Mouse (Mus musculus): Measurements from ENCODE around the gene Pou4f1. TPM values are rescaled to one million over a fixed set of nuclear protein-coding genes. Genes with fewer than 3 reads are reported as not detected.
A peak's percentile ranks its signal among the peaks of the same experiment; 100 is the strongest.

The Pou4f1 gene
- polyA plus RNA-seq, 1 experiment from 2014 or later, result 26.6 TPM

- Histone ChIP-seq H3K9me3 (no peaks in the 10 kb centered on the region), H3K4me1 (replicated peaks) (peaks cover 37% of the 10 kb centered on the region), H3K36me3 (no peaks in the 10 kb centered on the region), H3K27ac (no peak overlapping the region), H3K27me3 (ENCODE audit: insufficient read depth, poor library complexity, severe bottlenecking) (peaks cover 95% of the 10 kb centered on the region), H3K4me3 (no peak overlapping the region)
- WGBS, result 5% methylated on average over 5 of the region's 5 CpGs
- DNase-seq (ENCODE audit: low spot score), result peak; percentile 11
These were observed 4.1 kb downstream of the Pou4f1 start for GRCm38 (mm10) chr14:104463631-104464250.

- no peaks in the 10 kb centered on the region for H3K36me3 ChIP-seq
- H3K4me3 ChIP-seq, result 0 out of 2 replicates have a peak overlapping the region, but pooled peaks have one; percentile 49
- H3K4me1 ChIP-seq (replicated peaks), result peaks cover 26% of the 10 kb centered on the region
- H3K27ac ChIP-seq, result no peak overlapping the region
- no peak for DNase-seq (ENCODE audit: low spot score)
- WGBS, result 1% methylated on average over 10 of the region's 10 CpGs
- H3K9me3 ChIP-seq, result no peaks in the 10 kb centered on the region
- H3K27me3 ChIP-seq (ENCODE audit: insufficient read depth, poor library complexity, severe bottlenecking), result peaks cover 95% of the 10 kb centered on the region
These were observed 6.2 kb downstream of the Pou4f1 start for GRCm38 (mm10) chr14:104461286-104462240.

- Histone ChIP-seq H3K27me3 (ENCODE audit: insufficient read depth, poor library complexity, severe bottlenecking) (peaks cover 98% of the 10 kb centered on the region), H3K4me1 (replicated peaks) (peaks cover 20% of the 10 kb centered on the region), H3K27ac (peak overlapping the region; percentile 62), H3K9me3 (no peaks in the 10 kb centered on the region), H3K36me3 (no peaks in the 10 kb centered on the region), H3K4me3 (peak overlapping the region; percentile 49)
- DNase-seq (ENCODE audit: low spot score), result peak; percentile 91
- WGBS, result under 1% methylated on average over 59 of the region's 59 CpGs
These were observed 7.2 kb downstream of the Pou4f1 start for GRCm38 (mm10) chr14:104460325-104461285.

- under 1% methylated on average over 25 of the region's 25 CpGs for WGBS
- peak; percentile 45 for DNase-seq (ENCODE audit: low spot score)
- Histone ChIP-seq H3K27me3 (ENCODE audit: insufficient read depth, poor library complexity, severe bottlenecking) (peaks cover 98% of the 10 kb centered on the region), H3K36me3 (no peaks in the 10 kb centered on the region), H3K4me1 (replicated peaks) (peaks cover 16% of the 10 kb centered on the region), H3K27ac (no peak overlapping the region), H3K4me3 (peak overlapping the region; percentile 49), H3K9me3 (no peaks in the 10 kb centered on the region)
These were observed 8.2 kb downstream of the Pou4f1 start for GRCm38 (mm10) chr14:104459513-104460111.

DNA sequence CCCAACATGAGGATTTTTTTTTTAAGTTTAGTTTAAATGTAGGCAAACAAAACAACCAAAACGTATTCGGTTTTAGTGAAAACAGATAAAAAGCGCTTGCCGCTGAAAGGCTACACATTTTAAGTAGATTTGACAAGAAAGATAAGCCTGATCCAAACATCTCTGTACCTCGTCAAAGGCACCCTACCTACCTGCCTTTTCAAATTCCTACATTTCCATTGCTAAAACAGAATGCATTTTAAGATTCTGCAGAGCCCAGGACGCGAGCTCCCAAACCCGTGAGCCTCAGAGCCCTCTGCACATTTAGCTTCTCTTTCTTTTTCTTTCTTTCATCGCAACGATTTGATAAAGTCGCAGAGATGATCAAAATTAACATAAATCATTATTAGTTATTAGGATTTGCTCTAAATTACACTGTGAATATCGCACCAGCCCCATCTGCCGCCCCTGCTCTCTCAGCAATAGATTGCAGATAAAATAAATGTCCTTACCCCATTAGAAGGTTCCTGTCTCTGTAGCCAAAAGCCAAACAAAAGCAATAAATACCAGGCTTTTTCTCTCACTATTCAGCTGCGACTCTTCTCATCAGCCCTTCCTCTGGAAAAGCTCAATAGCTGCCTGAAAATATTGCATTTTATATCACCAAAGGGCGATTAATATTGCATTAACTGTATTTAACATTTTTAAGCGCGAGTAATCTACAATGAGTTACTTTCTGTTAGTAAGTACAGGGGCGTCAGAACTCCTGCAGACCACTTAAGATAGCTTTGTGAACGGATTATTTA is 8.9 kb downstream of the Pou4f1 start:
- H3K36me3 ChIP-seq, result no peaks in the 10 kb centered on the region
- H3K4me1 ChIP-seq (replicated peaks), result peaks cover 16% of the 10 kb centered on the region
- peak; percentile 20 for DNase-seq (ENCODE audit: low spot score)
- H3K27ac ChIP-seq, result no peak overlapping the region
- H3K27me3 ChIP-seq (ENCODE audit: insufficient read depth, poor library complexity, severe bottlenecking), result peaks cover 92% of the 10 kb centered on the region
- under 1% methylated on average over 19 of the region's 19 CpGs for WGBS
- peak overlapping the region; percentile 49 for H3K4me3 ChIP-seq
- H3K9me3 ChIP-seq, result no peaks in the 10 kb centered on the region

GRCm38 (mm10) chr14:104457966-104458710 is 9.7 kb downstream of the Pou4f1 start:
- H3K36me3 ChIP-seq, result no peaks in the 10 kb centered on the region
- peak; percentile 40 for DNase-seq (ENCODE audit: low spot score)
- peaks cover 84% of the 10 kb centered on the region for H3K27me3 ChIP-seq (ENCODE audit: insufficient read depth, poor library complexity, severe bottlenecking)
- no peaks in the 10 kb centered on the region for H3K9me3 ChIP-seq
- peaks cover 16% of the 10 kb centered on the region for H3K4me1 ChIP-seq (replicated peaks)
- 1% methylated on average over 20 of the region's 20 CpGs for WGBS
- H3K4me3 ChIP-seq, result 0 out of 2 replicates have a peak overlapping the region, but pooled peaks have one; percentile 11
- no peak overlapping the region for H3K27ac ChIP-seq

- 2% methylated on average over 5 of the region's 5 CpGs for WGBS
- Histone ChIP-seq H3K27ac (no peak overlapping the region), H3K27me3 (ENCODE audit: insufficient read depth, poor library complexity, severe bottlenecking) (peaks cover 75% of the 10 kb centered on the region), H3K4me3 (no peak overlapping the region), H3K4me1 (replicated peaks) (peaks cover 16% of the 10 kb centered on the region), H3K36me3 (no peaks in the 10 kb centered on the region), H3K9me3 (no peaks in the 10 kb centered on the region)
- peak; percentile 44 for DNase-seq (ENCODE audit: low spot score)
These were observed 10.8 kb downstream of the Pou4f1 start for GRCm38 (mm10) chr14:104456976-104457375.

- Histone ChIP-seq H3K36me3 (no peaks in the 10 kb centered on the region), H3K9me3 (no peaks in the 10 kb centered on the region), H3K4me3 (no peak overlapping the region), H3K4me1 (replicated peaks) (no peaks in the 10 kb centered on the region), H3K27ac (no peak overlapping the region), H3K27me3 (ENCODE audit: insufficient read depth, poor library complexity, severe bottlenecking) (peaks cover 46% of the 10 kb centered on the region)
- peak; percentile 72 for DNase-seq (ENCODE audit: low spot score)
- WGBS, result 16% methylated on average over 4 of the region's 4 CpGs
These were observed 14.0 kb downstream of the Pou4f1 start for GRCm38 (mm10) chr14:104453824-104454223.

DNA sequence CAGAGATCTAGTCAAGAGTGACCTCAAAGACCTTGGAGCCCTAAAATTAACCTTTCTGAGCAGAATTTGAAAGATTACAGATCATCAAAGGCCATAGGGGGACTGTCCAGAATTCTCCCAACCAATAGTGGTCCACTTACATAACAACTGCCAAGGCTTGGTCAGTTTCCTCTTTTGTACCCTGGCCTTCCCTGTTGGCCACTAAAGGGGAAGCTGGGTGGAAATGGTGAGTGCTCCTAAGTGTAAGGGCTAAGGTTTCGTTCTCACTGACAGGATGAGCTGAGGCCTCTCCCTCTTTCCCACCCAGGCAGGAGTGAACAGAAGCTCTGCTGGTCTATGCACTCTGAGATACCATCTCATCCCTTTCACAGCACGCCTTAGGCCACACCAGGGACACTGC is 33.5 kb downstream of the Pou4f1 start:
- no peak overlapping the region for H3K4me3 ChIP-seq
- H3K4me1 ChIP-seq (replicated peaks), result no peaks in the 10 kb centered on the region
- no peaks in the 10 kb centered on the region for H3K9me3 ChIP-seq
- H3K36me3 ChIP-seq, result no peaks in the 10 kb centered on the region
- H3K27ac ChIP-seq, result no peak overlapping the region
- 69% methylated on average over 2 of the region's 2 CpGs for WGBS
- DNase-seq (ENCODE audit: low spot score), result no peak
- H3K27me3 ChIP-seq (ENCODE audit: insufficient read depth, poor library complexity, severe bottlenecking), result no peaks in the 10 kb centered on the region

- 79% methylated on average over 4 of the region's 4 CpGs for WGBS
- Histone ChIP-seq H3K4me3 (no peak overlapping the region), H3K9me3 (no peaks in the 10 kb centered on the region), H3K27me3 (ENCODE audit: insufficient read depth, poor library complexity, severe bottlenecking) (no peaks in the 10 kb centered on the region), H3K36me3 (no peaks in the 10 kb centered on the region), H3K27ac (no peak overlapping the region), H3K4me1 (replicated peaks) (no peaks in the 10 kb centered on the region)
- no peak for DNase-seq (ENCODE audit: low spot score)
These were observed 37.0 kb downstream of the Pou4f1 start for GRCm38 (mm10) chr14:104430819-104431218.

Measured in hindbrain, embryonic 10.5 days (tissue).